Mouse (Mus musculus): Measurements from ENCODE around the gene Nxn. TPM values are rescaled to one million over a fixed set of nuclear protein-coding genes. Genes with fewer than 3 reads are reported as not detected.

Nxn gene
- polyA plus RNA-seq, 1 experiment from 2014 or later, result 41.8 TPM

GRCm38 (mm10) chr11:76360255-76360654, 38.7 kb downstream of the Nxn start:
- Histone ChIP-seq H3K4me1 (ENCODE audit: control insufficient read depth, insufficient read depth, low read length) (peaks cover 6% of the 10 kb centered on the region), H3K27me3 (ENCODE audit: control insufficient read depth, insufficient read depth, low read length) (no peaks in the 10 kb centered on the region), H3K9me3 (replicated peaks; ENCODE audit: control insufficient read depth, low read length) (no peaks in the 10 kb centered on the region), H3K4me2 (ENCODE audit: low read depth, low read length) (no peak overlapping the region), H3K4me3 (ENCODE audit: low read depth, low read length) (no peak overlapping the region), H3K27ac (replicated peaks; ENCODE audit: low read depth, low read length) (no peak overlapping the region), H3K36me3 (replicated peaks; ENCODE audit: control insufficient read depth, insufficient read depth, low read depth, low read length) (no peaks in the 10 kb centered on the region), H3K9ac (replicated peaks; ENCODE audit: low read length) (no peak overlapping the region)
- 55% methylated on average over 6 of the region's 6 CpGs for WGBS
- DNase-seq (ENCODE audit: low spot score), result no peak
- no peak for ATAC-seq (replicated peaks; ENCODE audit: insufficient number of reproducible peaks, low FRiP score, low TSS enrichment, low read depth)

GRCm38 (mm10) chr11:76358628-76359320, 40.2 kb downstream of the Nxn start:
- Histone ChIP-seq H3K4me3 (ENCODE audit: low read depth, low read length) (no peak overlapping the region), H3K4me1 (ENCODE audit: control insufficient read depth, insufficient read depth, low read length) (peaks cover 6% of the 10 kb centered on the region), H3K27me3 (ENCODE audit: control insufficient read depth, insufficient read depth, low read length) (no peaks in the 10 kb centered on the region), H3K27ac (replicated peaks; ENCODE audit: low read depth, low read length) (no peak overlapping the region), H3K4me2 (ENCODE audit: low read depth, low read length) (no peak overlapping the region), H3K9ac (replicated peaks; ENCODE audit: low read length) (no peak overlapping the region), H3K9me3 (replicated peaks; ENCODE audit: control insufficient read depth, low read length) (no peaks in the 10 kb centered on the region), H3K36me3 (replicated peaks; ENCODE audit: control insufficient read depth, insufficient read depth, low read depth, low read length) (no peaks in the 10 kb centered on the region)
- DNase-seq (ENCODE audit: low spot score), result no peak
- no peak for ATAC-seq (replicated peaks; ENCODE audit: insufficient number of reproducible peaks, low FRiP score, low TSS enrichment, low read depth)
- WGBS, result 55% methylated on average over 14 of the region's 14 CpGs

- Histone ChIP-seq H3K9ac (replicated peaks; ENCODE audit: low read length) (no peak overlapping the region), H3K4me1 (ENCODE audit: control insufficient read depth, insufficient read depth, low read length) (peaks cover 3% of the 10 kb centered on the region; the same call in 1 of the 2 replicates), H3K27ac (replicated peaks; ENCODE audit: low read depth, low read length) (no peak overlapping the region), H3K4me2 (ENCODE audit: low read depth, low read length) (no peak overlapping the region), H3K36me3 (replicated peaks; ENCODE audit: control insufficient read depth, insufficient read depth, low read depth, low read length) (no peaks in the 10 kb centered on the region), H3K9me3 (replicated peaks; ENCODE audit: control insufficient read depth, low read length) (no peaks in the 10 kb centered on the region), H3K4me3 (ENCODE audit: low read depth, low read length) (no peak overlapping the region), H3K27me3 (ENCODE audit: control insufficient read depth, insufficient read depth, low read length) (no peaks in the 10 kb centered on the region)
- DNase-seq (ENCODE audit: low spot score), result no peak
- 69% methylated on average over 12 of the region's 12 CpGs for WGBS
- ATAC-seq (replicated peaks; ENCODE audit: insufficient number of reproducible peaks, low FRiP score, low TSS enrichment, low read depth), result no peak
Measured at GRCm38 (mm10) chr11:76357464-76357863, 41.5 kb downstream of the Nxn start.

DNA sequence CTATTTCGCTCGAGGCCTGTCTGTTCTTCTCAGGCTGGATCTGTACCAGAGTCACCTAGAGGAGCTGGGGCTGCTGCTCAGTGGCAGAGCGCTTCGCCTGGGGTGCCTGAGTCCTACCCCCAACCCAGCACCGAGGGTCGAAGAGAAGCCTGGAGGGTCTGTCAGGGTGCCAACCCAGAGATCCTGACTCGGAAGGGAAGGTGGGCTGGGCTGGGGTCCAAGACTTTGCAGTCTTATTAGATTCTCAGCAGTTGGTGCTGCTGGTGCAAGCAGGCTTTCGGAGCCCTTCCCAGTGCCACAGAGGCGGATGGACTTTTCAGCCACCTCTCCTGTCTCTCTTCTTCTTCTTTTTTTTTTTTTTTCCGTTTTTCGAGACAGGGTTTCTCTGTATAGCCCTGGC, 42.8 kb downstream of the Nxn start:
- Histone ChIP-seq H3K4me2 (ENCODE audit: low read depth, low read length) (no peak overlapping the region), H3K4me1 (ENCODE audit: control insufficient read depth, insufficient read depth, low read length) (peaks cover 6% of the 10 kb centered on the region; the same call in 1 of the 2 replicates), H3K9ac (replicated peaks; ENCODE audit: low read length) (no peak overlapping the region), H3K4me3 (ENCODE audit: low read depth, low read length) (no peak overlapping the region), H3K36me3 (replicated peaks; ENCODE audit: control insufficient read depth, insufficient read depth, low read depth, low read length) (no peaks in the 10 kb centered on the region), H3K27ac (replicated peaks; ENCODE audit: low read depth, low read length) (no peak overlapping the region), H3K9me3 (replicated peaks; ENCODE audit: control insufficient read depth, low read length) (no peaks in the 10 kb centered on the region), H3K27me3 (ENCODE audit: control insufficient read depth, insufficient read depth, low read length) (no peaks in the 10 kb centered on the region)
- WGBS, result 97% methylated on average over 9 of the region's 11 CpGs
- DNase-seq (ENCODE audit: low spot score) (no peak), ATAC-seq (replicated peaks; ENCODE audit: insufficient number of reproducible peaks, low FRiP score, low TSS enrichment, low read depth) (no peak)

DNA sequence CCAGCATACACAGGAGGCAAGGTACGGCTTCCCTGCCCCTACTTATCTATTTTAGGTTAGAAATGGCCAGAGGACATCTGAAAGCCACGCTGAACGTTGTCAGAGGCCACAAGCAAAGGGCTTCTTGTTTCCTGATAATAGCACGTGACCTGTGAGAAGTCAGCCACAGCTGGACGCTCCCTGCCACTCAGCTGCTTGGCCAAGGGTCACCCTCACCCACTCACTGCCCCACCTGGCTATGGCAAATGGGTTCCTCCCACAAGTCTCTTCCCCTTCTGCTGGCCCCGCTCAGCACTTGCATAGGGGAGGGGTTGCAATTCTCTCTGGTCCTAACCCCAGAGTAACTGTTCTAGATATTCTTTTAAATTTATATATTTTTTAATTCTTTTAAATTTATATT, 43.5 kb downstream of the Nxn start:
- Histone ChIP-seq H3K4me3 (ENCODE audit: low read depth, low read length) (no peak overlapping the region), H3K4me1 (ENCODE audit: control insufficient read depth, insufficient read depth, low read length) (peaks cover 11% of the 10 kb centered on the region), H3K4me2 (ENCODE audit: low read depth, low read length) (no peak overlapping the region), H3K9me3 (replicated peaks; ENCODE audit: control insufficient read depth, low read length) (no peaks in the 10 kb centered on the region), H3K27me3 (ENCODE audit: control insufficient read depth, insufficient read depth, low read length) (no peaks in the 10 kb centered on the region), H3K36me3 (replicated peaks; ENCODE audit: control insufficient read depth, insufficient read depth, low read depth, low read length) (no peaks in the 10 kb centered on the region), H3K27ac (replicated peaks; ENCODE audit: low read depth, low read length) (no peak overlapping the region), H3K9ac (replicated peaks; ENCODE audit: low read length) (no peak overlapping the region)
- no peak for ATAC-seq (replicated peaks; ENCODE audit: insufficient number of reproducible peaks, low FRiP score, low TSS enrichment, low read depth)
- DNase-seq (ENCODE audit: low spot score), result no peak
- WGBS, result 73% methylated on average over 6 of the region's 6 CpGs

GRCm38 (mm10) chr11:76352861-76353558, 45.9 kb downstream of the Nxn start:
- Histone ChIP-seq H3K27ac (replicated peaks; ENCODE audit: low read depth, low read length) (0 out of 2 replicates have a peak overlapping the region, but pooled peaks have one; percentile 22), H3K36me3 (replicated peaks; ENCODE audit: control insufficient read depth, insufficient read depth, low read depth, low read length) (no peaks in the 10 kb centered on the region), H3K4me2 (ENCODE audit: low read depth, low read length) (no peak overlapping the region), H3K9ac (replicated peaks; ENCODE audit: low read length) (no peak overlapping the region), H3K4me3 (ENCODE audit: low read depth, low read length) (no peak overlapping the region), H3K4me1 (ENCODE audit: control insufficient read depth, insufficient read depth, low read length) (peaks cover 11% of the 10 kb centered on the region), H3K27me3 (ENCODE audit: control insufficient read depth, insufficient read depth, low read length) (no peaks in the 10 kb centered on the region), H3K9me3 (replicated peaks; ENCODE audit: control insufficient read depth, low read length) (no peaks in the 10 kb centered on the region)
- 54% methylated on average over 16 of the region's 16 CpGs for WGBS
- ATAC-seq (replicated peaks; ENCODE audit: insufficient number of reproducible peaks, low FRiP score, low TSS enrichment, low read depth), result no peak
- peak; percentile 57 for DNase-seq (ENCODE audit: low spot score)

DNA sequence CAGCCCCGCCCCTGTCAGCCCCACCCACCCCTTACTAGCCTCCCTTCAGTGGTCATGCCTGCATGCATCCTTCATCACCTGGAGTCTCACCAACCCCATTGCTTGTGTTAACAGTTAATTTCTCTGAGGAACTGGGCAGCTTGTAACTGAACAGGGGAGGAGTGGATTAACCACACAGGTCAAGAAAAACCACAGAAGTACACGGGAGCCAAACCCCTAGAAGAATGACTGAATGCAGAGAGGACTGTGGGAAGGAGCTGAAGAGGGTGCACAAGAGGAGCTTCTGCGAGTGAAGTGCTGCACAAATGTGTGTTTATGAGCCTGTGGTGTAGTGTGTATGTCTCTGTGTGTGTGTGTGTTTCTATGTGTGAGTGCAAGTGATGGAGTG, 47.3 kb downstream of the Nxn start:
- no peaks in the 10 kb centered on the region for H3K9me3 ChIP-seq (replicated peaks; ENCODE audit: control insufficient read depth, low read length)
- DNase-seq (ENCODE audit: low spot score) (no peak), ATAC-seq (replicated peaks; ENCODE audit: insufficient number of reproducible peaks, low FRiP score, low TSS enrichment, low read depth) (no peak)
- H3K9ac ChIP-seq (replicated peaks; ENCODE audit: low read length), result no peak overlapping the region
- no peak overlapping the region for H3K4me3 ChIP-seq (ENCODE audit: low read depth, low read length)
- 0 out of 2 replicates have a peak overlapping the region, but pooled peaks have one; percentile 41 for H3K27ac ChIP-seq (replicated peaks; ENCODE audit: low read depth, low read length)
- 26% methylated on average over 3 of the region's 3 CpGs for WGBS
- peaks cover 11% of the 10 kb centered on the region for H3K4me1 ChIP-seq (ENCODE audit: control insufficient read depth, insufficient read depth, low read length)
- no peaks in the 10 kb centered on the region for H3K36me3 ChIP-seq (replicated peaks; ENCODE audit: control insufficient read depth, insufficient read depth, low read depth, low read length)
- no peak overlapping the region for H3K4me2 ChIP-seq (ENCODE audit: low read depth, low read length)
- H3K27me3 ChIP-seq (ENCODE audit: control insufficient read depth, insufficient read depth, low read length), result no peaks in the 10 kb centered on the region

DNA sequence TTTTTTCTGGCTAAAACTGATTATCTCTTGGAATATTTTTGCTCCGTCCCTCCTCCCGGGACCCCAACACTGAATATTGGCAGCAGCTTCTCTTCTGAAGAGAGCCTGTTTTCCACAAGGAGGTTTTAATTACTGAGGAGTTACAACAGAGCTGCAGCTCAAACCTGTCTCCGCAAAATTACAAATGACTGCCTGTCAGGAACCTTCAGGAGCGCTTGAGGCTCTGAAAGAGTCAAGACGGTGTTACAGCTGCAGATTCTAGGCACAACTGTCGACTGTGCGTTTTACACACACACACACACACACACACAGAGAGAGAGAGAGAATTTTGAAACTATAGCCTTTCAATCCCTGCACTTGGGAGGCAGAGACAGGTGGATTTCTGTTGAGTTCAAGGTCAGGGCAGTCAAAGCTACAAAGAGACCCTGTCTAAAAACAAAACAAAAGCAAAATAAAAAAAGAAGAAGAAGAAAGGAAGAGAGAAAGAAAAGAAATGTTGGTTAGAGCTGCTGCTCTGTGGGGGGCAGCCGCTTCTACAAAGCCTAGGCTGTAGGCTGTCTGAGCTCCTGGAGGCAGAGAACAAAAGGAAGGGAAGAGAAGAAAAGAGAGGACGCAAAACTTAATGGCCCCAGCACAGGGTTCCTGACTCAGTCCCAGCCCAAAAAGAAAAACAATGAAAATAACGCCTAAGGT, 47.9 kb downstream of the Nxn start:
- ATAC-seq (replicated peaks; ENCODE audit: insufficient number of reproducible peaks, low FRiP score, low TSS enrichment, low read depth) (no peak), DNase-seq (ENCODE audit: low spot score) (peak; percentile 59)
- Histone ChIP-seq H3K9ac (replicated peaks; ENCODE audit: low read length) (peak overlapping the region; percentile 18; the same call in 1 of the 2 replicates), H3K27me3 (ENCODE audit: control insufficient read depth, insufficient read depth, low read length) (no peaks in the 10 kb centered on the region), H3K4me1 (ENCODE audit: control insufficient read depth, insufficient read depth, low read length) (peaks cover 11% of the 10 kb centered on the region), H3K36me3 (replicated peaks; ENCODE audit: control insufficient read depth, insufficient read depth, low read depth, low read length) (no peaks in the 10 kb centered on the region), H3K4me3 (ENCODE audit: low read depth, low read length) (no peak overlapping the region), H3K9me3 (replicated peaks; ENCODE audit: control insufficient read depth, low read length) (no peaks in the 10 kb centered on the region), H3K27ac (replicated peaks; ENCODE audit: low read depth, low read length) (peak overlapping the region; percentile 41; the same call in 1 of the 2 replicates), H3K4me2 (ENCODE audit: low read depth, low read length) (no peak overlapping the region)
- 10% methylated on average over 10 of the region's 10 CpGs for WGBS
